Mouse (Mus musculus) adrenal gland, adult 18-20 months (tissue): Measurements from ENCODE around the gene Scyl1. TPM values are rescaled to one million over a fixed set of nuclear protein-coding genes. Genes with fewer than 3 reads are reported as not detected.

Experiments
- DNase-seq, 2 experiments: peaks; one replicate each; pipeline ENCODE4 v3.0.0; 2021 to 2022; ENCODE audit warnings: low spot score in 2 of 2
- total RNA-seq, 2 experiments: library from RNA; stranded (reverse); gene quantifications; 1 replicate in 1 of 2; 2 replicates in 1 of 2; pipeline ENCODE4 v1.2.3; 2021

Gene Scyl1
- total RNA-seq, 2 experiments from 2014 or later: 92.3 to 105 TPM

- DNase-seq: peak in 1 of 2 experiments; percentile 62
Measured at GRCm38 (mm10) chr19:5745756-5746710, 25.2 kb downstream of the Scyl1 start.

- DNase-seq: peak in 1 of 2 experiments; percentile 55
Measured at GRCm38 (mm10) chr19:5743576-5743975, 27.6 kb downstream of the Scyl1 start.

GRCm38 (mm10) chr19:5742241-5742641 lies 29.0 kb downstream of the Scyl1 start:
- DNase-seq: no peak

- DNase-seq: peak; percentile 78 to 83
Measured at GRCm38 (mm10) chr19:5741641-5742240, 29.5 kb downstream of the Scyl1 start.

GRCm38 (mm10) chr19:5740320-5741317 lies 30.6 kb downstream of the Scyl1 start, which contains the start of gene Ltbp3:
Gene Ltbp3 (plus strand): TSS chr19:5740904.
- DNase-seq: peak in 1 of 2 experiments; percentile 64

- DNase-seq: no peak
Measured at GRCm38 (mm10) chr19:5739446-5739845, 31.8 kb downstream of the Scyl1 start.

- no peak for DNase-seq
Measured at GRCm38 (mm10) chr19:5734325-5734724, 36.9 kb downstream of the Scyl1 start.

GRCm38 (mm10) chr19:5731264-5731978 lies 39.8 kb downstream of the Scyl1 start:
- peak; percentile 90 to 92 for DNase-seq

- DNase-seq: no peak
Measured at GRCm38 (mm10) chr19:5730314-5731186, 40.7 kb downstream of the Scyl1 start.

- DNase-seq: peak; percentile 90 to 91
Measured at GRCm38 (mm10) chr19:5729444-5729815, 41.8 kb downstream of the Scyl1 start, which contains the start of gene Fam89b. Gene Fam89b (minus strand): TSS chr19:5729653.

- no peak for DNase-seq
Measured at GRCm38 (mm10) chr19:5728631-5729443, 42.4 kb downstream of the Scyl1 start.

GRCm38 (mm10) chr19:5727701-5728100 lies 43.5 kb downstream of the Scyl1 start:
- DNase-seq: peak; percentile 91 to 95

- DNase-seq: no peak
Measured at GRCm38 (mm10) chr19:5726961-5727578, 44.1 kb downstream of the Scyl1 start.

- DNase-seq: peak; percentile 70 to 79
Measured at GRCm38 (mm10) chr19:5725767-5726515, 45.3 kb downstream of the Scyl1 start, which contains the start of gene Ehbp1l1. Gene Ehbp1l1 (minus strand): TSS chr19:5726317.

- DNase-seq: no peak
Measured at GRCm38 (mm10) chr19:5725029-5725707, 46.1 kb downstream of the Scyl1 start.

GRCm38 (mm10) chr19:5724549-5724941 lies 46.7 kb downstream of the Scyl1 start:
- DNase-seq: peak; percentile 66 to 71
